Mouse (Mus musculus) G1E (cell line): Measurements from ENCODE around the gene Gnb4.

Source experiments
- CTCF ChIP-seq: IDR thresholded peaks from 2 replicates; pipeline ENCODE4 v1.5.1; 2012; ENCODE audit warnings: low read depth, low read length, inconsistent platforms, mixed read lengths
- GATA1 ChIP-seq: IDR thresholded peaks from 2 replicates; pipeline ENCODE4 v1.6.1; 2012; ENCODE audit warnings: borderline replicate concordance, low read length, inconsistent platforms, mixed read lengths
- GATA2 ChIP-seq: IDR thresholded peaks from 2 replicates; pipeline ENCODE4 v1.6.1; 2012; ENCODE audit warnings: low read depth, low read length, inconsistent platforms, borderline replicate concordance
- POLR2AphosphoS5 ChIP-seq: IDR thresholded peaks from 2 replicates; pipeline ENCODE4 v1.6.1; 2012; ENCODE audit warnings: low read depth, low read length, inconsistent platforms; ENCODE audit not compliant: insufficient replicate concordance
- TAL1 ChIP-seq: conservative IDR thresholded peaks from 2 replicates; pipeline ENCODE4 v1.6.1; 2012; ENCODE audit warnings: low read depth, low read length, inconsistent platforms, mixed read lengths

DNA sequence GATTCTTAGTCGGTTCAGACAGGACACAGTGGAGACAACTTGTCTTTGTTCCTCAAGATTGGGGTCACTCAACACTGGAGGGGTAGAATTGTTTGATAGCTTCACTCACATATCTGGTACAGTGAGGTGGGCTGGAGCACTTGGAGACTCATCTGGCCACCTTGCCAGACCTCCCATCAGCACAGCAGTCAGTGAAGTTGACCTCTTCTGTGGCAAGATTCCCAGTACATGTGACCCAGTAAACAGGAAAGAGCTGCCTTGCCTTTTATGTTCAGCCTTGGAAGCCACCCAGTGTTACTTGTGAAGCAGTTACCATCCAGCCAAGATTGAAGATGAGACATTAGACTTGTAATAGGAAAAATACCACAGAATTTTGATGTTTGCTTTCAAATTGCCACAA is 78.8 kb downstream of the Gnb4 start:
- TF ChIP-seq CTCF (no peak), POLR2AphosphoS5 (no peak), GATA2 (no peak), TAL1 (no peak), GATA1 (no peak)
